Mouse (Mus musculus): ENCODE results near the gene Emcn.

The Emcn gene

DNA sequence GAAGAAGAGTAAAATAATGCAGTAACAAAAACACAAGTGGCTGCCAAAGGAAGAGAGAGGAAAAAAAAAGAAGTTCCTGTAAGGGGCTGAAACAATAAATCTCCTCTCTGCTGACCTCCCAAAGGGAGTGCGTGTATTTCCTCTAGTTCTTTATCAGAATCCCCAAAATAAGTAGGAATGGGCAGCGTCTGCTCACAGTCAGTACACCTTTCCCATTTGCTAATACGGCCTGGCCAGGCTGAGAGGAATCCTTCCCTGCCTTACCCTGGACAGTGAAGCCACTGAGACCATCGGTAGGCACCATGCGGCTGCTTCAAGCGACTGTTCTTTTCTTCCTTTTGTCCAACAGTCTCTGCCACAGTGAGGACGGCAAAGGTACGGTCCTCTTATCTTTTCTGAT, at the start of gene Emcn:
Gene Emcn (plus strand): TSS at position 130 of the 400 bp plus-strand sequence.
- DNase-seq (ENCODE audit: low spot score in 2 of 2): peak; percentile 41 to 61

DNA sequence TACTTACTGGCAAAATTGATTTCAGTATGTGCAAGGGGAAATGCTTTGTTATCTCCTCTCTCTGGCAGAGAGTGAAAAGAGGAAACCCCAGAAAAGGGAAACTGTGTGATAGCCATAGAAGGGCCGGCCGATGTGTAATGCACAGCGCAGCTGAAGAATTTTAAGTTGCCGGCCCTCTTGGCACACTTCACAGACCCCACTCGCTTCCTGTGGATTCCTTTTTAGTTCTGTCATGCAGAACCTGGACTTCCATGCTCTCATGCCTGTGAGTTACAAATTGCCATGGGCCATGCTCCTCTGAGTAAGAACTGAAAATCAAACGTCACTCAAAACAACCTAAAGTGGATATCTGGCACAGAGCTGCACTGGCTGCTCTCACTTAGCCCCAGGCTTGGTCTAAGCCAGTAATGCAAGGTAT, 47.7 kb upstream of the Emcn start:
- DNase-seq (ENCODE audit: low spot score in 2 of 2): peak; percentile 44 to 46

DNA sequence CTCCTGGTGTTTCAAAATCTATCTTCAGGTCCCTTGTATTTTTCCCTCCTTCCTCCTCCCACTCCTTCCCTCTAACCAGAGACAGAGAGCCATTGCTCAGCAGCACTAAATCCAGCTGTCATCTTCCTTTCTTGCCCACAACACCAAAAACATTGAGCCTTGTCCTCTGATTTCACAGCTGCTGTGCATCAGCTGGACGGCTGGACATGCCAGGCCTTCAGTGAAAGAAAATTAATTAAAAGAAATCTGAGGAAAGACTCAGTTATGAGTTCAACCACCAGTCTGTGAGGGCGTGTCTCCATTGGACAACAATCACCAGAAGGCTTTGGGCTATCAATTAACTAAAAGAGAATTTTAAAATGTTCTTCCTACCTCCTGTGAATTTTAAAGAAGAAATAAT, 42.6 kb upstream of the Emcn start:
- no peak for DNase-seq (ENCODE audit: low spot score in 2 of 2)

DNA sequence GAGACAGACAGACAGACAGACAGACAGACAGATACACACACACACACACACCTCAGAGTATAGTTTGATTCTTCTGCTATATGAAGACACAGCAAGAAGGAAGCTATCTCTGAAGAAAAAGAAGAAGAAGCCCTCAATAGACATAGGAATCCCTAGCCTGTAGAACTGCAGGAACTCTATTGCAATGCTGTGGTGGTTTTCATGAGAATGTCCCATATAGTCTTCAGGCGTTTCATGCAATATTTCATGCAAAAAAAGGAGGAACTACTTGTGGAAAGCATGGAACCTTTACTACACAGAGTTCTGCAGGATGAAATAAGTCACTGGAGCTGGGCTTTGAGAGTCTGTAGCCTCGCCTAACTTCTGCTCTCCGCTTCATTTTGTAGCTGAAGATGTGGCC, 40.7 kb upstream of the Emcn start:
- DNase-seq (ENCODE audit: low spot score in 2 of 2): no peak

DNA sequence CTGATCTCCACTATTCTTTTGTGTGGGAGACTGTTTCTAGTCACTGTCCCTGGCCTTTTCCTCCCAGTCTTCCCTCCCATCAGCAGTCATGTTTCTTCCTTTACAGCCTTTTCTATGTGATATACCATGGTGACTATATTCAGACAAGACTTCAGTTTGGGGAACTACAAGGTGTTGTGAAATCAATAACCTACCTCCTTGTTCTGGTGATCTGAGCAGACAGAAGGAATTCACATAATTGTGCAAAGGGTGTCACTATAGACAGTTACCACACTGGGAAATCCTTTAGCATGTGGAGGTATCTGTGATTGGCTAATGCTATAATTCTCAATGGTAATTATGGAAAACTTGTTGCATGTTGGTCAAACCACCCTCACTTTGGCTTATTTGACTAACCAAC, 39.7 kb upstream of the Emcn start:
- DNase-seq (ENCODE audit: low spot score in 2 of 2): no peak

DNA sequence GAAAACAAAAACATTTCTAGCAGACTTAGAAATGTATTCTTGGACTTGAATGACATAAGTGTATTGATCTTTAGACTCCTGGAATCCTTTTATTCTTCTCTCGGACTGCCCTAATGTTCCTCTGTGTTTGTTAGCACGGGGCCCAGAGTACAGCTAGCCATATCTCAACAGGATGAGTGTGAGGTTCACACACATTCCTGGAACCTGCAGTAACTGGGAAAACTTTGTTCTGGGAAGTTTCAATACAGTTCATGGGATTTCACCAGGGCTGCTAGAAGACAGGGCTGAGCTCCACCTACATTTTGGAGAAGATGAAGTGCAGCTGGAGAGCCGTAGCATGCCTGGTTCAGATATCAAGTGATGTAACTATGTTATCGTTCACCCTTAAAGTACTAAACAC, 38.1 kb upstream of the Emcn start:
- DNase-seq (ENCODE audit: low spot score in 2 of 2): peak; percentile 45 to 46

DNA sequence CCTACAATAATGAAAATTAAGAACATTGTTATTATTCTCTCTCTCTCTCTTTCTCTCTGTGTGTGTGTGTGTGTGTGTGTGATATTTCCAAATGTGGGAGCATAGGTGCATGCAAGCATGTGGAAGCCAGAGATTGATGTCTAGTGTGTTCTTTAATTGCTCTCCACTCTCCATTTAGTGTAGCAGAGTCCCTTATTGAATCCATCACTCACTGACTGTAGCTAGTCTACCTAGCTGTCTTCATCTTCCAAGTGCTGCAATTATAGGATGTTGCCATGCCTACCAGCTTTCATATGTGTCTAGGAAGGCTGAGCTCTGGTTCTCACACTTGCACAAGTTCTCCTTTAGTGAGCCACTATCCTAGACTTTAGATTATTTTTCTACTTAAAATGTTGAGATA, 30.9 kb upstream of the Emcn start:
- DNase-seq (ENCODE audit: low spot score in 2 of 2): no peak

DNA sequence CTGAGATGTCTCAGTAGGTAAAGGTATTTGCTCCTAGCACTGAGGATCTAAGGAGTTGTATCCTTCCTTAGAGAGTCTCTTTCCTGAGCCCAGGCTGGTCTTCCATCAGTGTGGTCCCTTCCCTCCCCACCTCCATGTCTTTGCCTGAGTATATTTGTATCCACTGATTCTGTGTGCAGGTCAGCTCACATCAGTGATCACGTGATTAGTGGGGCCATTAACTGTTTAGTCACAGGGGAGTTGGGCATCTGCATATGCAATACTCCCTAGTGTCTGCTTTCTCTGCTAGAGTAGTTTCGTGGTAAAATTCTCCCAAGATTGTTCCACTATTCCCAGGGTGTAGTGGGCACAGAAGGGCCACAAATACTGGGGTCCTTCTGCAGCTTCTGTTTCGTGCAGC, 28.3 kb upstream of the Emcn start:
- no peak for DNase-seq (ENCODE audit: low spot score in 2 of 2)

DNA sequence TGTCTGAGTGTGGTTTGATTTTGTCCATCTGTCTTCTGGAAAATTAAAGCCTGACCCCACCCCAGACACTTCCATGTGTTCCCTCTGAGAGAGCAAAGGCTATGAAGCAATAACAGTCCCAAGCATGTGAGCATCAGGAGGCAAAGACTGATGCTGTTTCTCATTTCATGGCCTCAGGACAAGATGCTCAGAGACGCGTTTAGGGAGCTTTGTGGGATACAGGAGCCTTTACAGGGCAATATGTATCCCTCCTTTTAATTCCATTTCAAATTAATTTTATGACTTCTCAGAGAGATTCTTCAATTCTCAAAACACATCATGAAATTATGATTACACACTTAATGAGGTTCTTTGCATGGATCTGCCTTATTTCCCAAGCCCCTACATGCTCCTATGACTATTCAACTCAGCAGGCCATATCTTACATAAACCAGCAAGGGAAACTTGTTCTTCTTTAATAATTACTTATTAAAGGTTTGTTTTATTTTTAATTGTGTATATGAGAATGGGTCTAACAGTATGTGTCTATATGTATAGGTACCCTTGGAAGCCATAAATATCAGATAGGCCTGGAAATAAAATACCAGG, 27.0 kb upstream of the Emcn start:
- no peak for DNase-seq (ENCODE audit: low spot score in 2 of 2)

DNA sequence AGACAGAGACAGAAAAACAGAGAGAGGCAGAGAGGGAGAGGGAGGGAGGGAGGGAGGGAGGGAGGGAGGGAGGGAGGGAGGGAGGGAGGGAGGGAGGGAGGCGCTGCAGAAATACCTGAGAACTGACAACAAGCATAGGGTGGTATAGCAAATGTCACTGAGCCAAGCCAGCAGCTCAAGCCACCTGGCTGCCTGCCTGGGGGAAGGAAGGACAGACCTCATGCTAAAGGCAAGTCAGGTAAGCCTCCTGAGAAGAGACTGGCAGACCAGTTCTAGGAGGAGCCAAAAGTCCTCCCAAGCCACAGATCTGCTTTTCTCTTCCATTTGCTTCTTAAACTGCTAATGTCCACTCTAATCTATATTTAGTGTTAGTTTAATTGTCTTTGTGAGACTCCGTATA, 22.5 kb upstream of the Emcn start:
- no peak for DNase-seq (ENCODE audit: low spot score in 2 of 2)

DNA sequence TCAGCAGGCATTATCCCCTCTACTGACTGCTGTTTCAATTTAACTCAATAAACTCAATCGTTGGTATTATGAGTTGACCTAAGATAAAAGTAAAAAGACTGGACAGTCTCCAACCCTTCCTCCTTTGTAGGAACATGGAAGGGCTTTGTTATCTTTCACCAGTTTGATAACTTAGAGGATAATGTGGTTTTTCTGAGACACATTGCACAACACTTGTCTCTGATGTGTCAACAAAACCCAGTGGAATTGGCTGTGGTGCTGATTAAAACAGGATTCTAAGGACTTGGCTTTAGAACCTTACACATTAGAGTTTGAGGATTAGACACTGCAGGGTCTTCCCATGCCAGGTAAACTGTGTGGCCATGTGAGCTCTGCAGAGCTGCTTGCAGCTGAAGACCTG, 20.9 kb upstream of the Emcn start:
- no peak for DNase-seq (ENCODE audit: low spot score in 2 of 2)

DNA sequence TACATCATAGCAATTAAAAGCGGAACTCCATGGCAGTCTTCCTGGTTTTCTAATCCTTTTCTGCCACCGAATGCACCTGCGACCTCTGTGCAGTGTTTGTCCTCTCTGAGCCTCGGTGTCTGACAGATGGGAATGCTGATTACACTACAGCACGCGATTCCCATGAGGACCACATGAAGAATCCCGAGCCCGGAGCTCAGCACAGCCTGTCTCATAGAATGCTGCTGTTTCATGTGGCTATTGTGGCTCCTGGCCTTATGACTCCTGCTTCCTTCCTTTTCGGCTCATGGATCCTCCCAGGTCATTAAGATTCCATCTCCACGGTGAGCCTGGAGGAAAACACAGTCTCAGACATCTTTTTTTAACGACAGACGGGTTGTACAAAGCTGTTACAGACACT, 18.6 kb upstream of the Emcn start:
- peak; percentile 53 to 77 for DNase-seq (ENCODE audit: low spot score in 2 of 2)

DNA sequence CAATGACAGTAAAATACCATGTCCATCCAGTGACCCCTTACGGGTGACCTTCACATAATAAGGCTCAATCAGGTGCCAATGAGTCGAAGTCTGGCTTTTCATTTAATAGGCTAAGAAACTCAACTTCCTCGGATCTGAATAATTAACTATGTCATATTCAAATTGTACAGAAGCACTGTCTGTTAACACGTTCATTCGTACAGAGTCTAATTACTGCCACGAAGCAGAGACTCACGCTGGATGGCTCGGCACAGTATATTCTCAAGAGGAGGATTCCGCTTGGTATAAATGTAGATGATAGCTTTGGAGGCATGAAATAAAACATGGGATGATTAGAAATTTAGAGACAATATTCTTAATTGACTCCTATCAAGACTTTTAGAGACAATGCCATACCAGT, 11.0 kb upstream of the Emcn start:
- no peak for DNase-seq (ENCODE audit: low spot score in 2 of 2)

DNA sequence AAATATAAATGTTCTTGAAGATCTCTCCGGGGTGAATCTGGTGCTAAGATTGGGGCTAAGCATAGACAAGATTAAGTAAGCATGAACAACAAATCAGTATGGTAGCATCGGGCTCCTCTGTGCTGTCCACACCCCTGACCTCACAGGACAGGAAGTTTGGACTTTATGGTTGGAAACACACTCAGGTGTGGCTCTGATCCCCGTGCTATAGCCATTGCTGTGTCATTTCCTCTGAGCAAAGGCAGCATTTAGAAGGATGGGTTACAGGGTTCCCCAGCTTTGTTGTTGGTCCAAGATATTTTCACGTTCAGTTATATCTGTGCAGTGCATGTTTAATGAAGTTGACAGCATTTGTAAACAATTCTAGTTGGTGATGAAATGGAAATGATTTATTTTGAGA, 9.9 kb upstream of the Emcn start:
- DNase-seq (ENCODE audit: low spot score in 2 of 2): no peak

DNA sequence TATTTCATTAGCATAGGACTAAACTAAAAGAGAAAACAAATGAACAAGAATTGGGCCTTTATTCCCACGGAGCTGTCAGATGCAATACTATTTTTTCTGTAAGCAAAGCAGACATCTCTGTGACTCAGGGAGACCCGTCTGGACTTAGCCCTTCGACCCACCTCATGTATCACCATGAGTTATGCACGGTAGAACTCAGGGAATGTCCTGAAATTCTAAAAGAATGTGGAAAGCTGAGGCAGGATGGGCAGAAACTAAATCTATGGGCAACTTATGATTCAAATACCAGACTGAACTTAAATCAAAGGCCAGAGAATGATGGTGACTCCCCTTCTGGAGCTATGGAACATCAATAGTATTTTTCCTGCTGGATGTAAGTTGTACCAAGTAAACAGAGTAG, 8.3 kb upstream of the Emcn start:
- no peak for DNase-seq (ENCODE audit: low spot score in 2 of 2)

DNA sequence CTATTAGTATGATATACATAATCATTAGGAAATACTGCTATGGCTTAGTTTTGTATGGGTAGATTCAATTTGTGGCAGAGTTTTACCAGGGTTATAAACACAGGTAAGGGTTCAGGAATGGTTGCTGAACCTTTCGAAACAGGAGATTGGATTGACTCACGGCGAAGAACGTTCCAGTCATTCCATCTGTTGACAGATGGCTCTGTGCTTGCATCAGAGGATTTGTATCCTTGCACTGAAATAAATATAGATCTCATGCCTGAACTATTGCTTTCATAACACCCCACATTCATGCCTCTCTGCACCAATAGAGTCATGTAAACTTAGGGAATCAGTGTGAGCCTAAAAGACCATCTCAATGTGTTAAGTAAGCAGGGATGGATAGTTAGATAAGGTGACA, 4.9 kb upstream of the Emcn start:
- no peak for DNase-seq (ENCODE audit: low spot score in 2 of 2)

DNA sequence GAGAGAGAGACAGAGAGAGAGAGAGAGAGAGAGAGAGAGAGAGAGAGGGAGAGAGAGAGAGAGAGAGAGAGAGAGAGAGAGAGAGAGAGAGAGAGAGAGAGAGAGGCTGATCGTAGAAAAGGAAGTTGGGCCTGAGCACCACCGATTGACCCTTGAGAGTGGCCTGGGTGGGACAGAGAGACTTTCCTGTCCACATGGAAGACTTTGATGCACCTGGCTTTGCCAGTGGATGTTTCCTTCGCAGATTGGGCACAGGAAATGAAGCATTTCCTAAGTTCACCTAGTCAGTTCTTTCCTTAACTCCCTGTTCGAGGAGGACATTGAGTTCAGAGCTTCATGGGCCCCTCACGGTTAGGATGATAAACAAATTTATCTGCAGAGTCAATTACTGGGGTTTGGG, 2.6 kb downstream of the Emcn start:
- DNase-seq (ENCODE audit: low spot score in 2 of 2): peak in 1 of 2 experiments; percentile 10

DNA sequence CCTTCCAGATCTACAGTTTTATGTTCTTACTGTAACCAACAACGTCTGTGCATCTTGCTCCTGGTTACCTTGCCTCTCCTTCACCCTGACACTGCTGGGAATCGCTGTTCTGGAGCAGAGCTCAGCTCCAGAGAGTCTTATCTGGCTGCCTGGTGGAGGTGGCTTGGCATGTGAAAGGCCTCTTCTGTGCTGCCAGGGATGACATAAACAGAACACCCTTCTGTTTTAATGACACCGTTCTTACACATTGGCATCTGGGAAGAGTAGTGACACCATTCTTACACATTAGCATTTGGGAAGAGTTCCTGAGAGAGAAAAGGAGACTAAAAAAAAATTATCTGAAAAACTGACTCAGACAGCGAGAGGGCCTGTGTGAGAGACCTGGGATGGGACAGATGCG, 11.0 kb downstream of the Emcn start:
- no peak for DNase-seq (ENCODE audit: low spot score in 2 of 2)

DNA sequence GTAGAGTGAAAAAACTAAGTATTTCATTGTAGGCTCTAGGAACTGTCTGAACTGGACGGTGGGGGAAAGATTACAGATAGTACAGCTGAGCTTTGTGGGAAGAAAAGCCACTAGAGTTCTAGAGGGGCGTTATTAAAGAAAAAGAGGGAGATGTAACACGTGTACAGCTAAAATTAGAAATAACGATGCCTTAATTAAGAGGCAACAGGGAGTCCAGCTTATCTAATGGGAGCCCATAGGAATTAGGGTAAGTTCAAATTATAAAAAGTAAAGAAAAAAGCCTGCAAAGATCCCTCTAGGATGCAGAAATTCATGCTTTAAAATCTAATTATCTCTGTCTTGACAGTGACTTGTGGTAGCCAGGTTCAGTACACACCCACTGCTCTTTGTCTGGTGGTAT, 15.8 kb downstream of the Emcn start:
- DNase-seq (ENCODE audit: low spot score in 2 of 2): no peak

DNA sequence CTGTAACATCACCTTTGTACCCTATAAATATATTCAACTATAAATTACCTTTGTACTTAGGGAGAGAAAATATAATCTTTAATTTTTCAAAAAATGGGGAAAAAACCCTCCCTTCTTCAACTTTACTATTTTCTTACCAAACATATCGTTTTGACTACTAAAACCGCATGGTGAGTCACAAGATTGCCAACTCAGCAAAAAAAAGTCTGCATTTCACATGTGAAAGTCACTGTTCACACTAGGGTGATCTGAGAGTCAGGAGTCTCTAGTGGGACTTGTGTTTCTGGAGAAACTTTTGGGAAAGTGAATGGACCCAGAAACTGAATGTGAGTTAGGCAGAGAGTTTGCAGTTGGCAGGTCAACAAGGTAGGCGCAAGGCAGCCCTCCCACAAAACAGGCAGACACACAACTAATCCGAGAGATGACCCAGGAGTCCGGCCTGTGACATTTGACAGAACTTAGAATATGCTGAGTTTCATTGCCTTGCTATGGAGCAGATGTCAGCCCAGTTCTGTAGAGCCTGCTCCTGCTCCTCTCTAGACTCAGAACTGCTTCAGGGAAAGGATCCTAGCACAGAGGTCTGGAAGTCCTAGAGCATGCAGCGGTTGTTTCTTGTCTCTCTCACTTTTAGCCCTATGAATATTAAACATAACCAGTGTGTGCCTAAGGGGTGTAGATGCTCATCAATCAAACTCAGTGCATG, 26.4 kb downstream of the Emcn start:
- DNase-seq (ENCODE audit: low spot score in 2 of 2): no peak

DNA sequence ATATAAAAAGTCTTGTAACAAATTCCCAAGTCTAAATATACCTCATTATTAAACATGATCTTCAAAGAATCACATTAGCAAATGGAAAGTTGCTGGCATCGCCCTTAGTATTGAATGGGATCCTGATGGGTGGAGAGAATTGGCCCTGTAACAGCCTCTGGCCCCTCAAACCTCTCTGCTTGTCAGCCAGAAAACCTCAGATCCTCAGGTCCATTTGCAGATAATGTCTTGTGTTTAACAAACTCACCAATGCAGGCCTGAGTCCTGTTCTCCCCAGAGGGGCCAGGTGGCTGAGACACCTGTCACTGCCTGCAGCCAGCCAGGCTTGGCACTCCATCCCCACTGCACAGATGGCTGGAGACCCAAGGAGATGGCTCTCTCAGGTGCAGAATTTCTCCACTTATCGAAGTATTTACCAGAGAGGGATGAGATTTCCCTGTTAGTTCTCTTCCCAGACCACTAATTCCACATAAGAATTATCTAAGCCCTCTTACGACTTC, 27.0 kb downstream of the Emcn start:
- no peak for DNase-seq (ENCODE audit: low spot score in 2 of 2)

DNA sequence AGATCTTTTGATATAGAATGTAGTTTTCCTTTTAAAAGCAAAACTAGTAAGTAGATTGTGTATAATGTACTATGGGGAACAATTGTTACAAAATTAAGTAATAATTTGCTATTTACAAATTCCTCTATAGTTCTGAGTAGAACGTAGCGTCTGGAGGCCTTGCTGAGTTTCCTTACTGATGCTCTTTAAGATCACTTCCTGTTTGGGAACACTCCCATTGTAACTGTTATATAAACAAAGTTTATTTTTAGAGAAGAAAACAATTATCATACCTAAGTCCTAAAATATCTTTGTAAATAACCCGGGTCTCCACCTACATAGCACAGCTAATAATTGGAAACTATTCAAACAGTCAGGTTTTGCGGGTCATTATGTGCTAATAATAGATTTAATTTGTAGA, 32.0 kb downstream of the Emcn start:
- DNase-seq (ENCODE audit: low spot score in 2 of 2): peak in 1 of 2 experiments; percentile 3

DNA sequence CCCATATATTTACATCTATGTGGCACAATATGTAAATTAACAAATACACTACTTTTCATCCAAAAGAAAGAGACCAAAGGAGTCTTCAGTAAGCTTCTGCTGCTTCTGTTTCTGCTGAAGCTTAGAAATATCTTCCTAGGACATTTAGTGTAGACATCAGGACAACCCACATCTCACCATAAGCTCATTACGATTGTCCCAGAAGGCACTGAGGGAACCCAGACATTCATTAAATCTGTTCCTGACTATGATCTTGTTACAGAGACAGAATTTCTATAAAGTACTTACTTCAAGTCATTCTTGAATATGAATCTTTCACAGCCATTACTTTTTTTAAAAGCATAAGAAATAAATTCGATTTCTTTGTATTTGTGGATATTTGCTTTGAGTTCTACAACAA, 41.4 kb downstream of the Emcn start:
- DNase-seq (ENCODE audit: low spot score in 2 of 2): no peak

DNA sequence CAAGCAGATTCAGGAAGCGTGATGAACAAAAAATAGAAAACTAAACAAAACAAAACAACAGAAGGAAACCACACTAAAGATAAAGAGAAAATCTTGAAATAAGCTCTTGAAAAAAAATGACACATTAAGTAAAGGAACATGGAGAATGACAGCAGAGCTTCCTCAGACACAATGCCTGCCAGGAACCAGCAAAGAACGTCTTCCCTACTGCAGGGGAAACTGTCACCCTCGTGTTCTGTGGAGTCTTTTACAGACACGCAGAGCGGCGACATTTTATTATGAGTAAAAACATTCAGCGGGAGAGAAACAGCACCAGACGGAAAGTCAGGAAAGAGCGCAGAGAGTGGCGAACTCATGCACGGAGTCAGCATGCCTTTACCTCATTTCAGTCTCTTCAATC, 54.7 kb downstream of the Emcn start:
- DNase-seq (ENCODE audit: low spot score in 2 of 2): no peak

Data from heart, adult 9 months (tissue).